Mouse (Mus musculus): ENCODE results near the gene Gm10277. TPM values are rescaled to one million over a fixed set of nuclear protein-coding genes. Genes with fewer than 3 reads are reported as not detected.

Gene Gm10277
- polyA plus RNA-seq, 1 experiment from 2014 or later: 0.84 TPM

DNA sequence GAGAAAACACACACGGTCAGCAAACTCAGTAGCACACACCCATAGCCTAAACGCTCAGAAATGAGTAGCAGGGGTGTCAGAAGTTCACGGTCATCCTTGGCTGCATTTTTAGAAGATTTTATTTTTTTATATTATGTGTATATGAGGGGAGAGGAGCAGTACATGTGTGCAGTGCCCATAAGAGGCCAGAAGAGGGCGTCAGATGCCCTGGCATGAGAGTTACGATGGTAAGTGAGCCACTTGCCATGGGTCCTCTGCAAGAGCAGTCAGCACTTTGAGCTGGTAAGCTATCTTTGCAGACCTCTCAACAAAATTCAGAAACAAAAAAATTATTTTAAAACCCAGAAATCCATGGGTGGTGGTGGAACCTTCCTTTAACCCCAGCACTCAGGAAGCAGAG is 40.6 kb upstream of the Gm10277 start:
- no peak for ATAC-seq (ENCODE audit: insufficient number of reproducible peaks, insufficient read depth, low FRiP score, low read depth)
- H3K4me2 ChIP-seq (ENCODE audit: low read length): no peak overlapping the region

DNA sequence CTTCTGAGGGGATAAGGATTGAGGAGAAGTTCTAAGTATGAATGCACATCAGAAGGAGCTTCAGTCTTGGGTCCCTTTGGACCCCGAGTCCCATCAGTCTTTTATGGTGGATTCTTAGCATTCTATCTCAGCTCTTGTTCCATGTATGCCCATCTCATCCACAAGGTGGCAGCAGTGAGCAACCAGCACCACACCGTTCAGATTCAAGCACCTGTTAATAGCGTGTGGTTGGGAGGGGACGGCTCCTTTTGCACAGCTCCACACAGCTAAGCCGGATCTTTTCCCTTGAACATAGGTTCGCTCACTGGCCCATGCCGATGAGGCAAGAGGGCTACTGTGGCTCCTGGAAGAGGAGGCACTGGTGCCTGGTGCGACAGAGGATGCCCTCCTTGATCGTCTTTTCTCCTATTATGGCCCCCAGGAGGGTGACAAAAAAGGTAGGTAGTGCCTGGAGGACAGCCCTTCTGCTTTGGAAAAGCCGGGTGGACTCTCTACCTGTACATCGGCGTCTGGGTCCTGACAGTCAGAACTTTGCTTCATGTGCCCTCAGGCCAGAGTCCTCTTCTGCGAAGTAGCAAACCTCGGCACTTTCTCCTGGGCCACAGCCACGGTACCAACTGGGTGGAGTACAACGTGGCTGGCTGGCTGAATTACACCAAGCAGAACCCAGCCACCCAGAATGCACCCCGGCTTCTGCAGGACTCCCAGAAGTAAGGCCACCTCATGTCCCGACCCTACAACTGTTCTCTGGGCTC is 39.9 kb upstream of the Gm10277 start:
- no peaks in the 10 kb centered on the region for H3K27me3 ChIP-seq (ENCODE audit: control insufficient read depth, insufficient read depth, low read length)
- no peak overlapping the region for H3K4me3 ChIP-seq (ENCODE audit: control insufficient read depth in 1 of 2, insufficient read depth in 1 of 2, low read depth in 1 of 2, low read length in 2 of 2)
- peaks cover 98% of the 10 kb centered on the region for H3K36me3 ChIP-seq (ENCODE audit: control insufficient read depth, insufficient read depth, low read length)
- H3K27ac ChIP-seq (replicated peaks in 1 of 2; ENCODE audit: control insufficient read depth in 1 of 2, insufficient read depth in 1 of 2, low read depth in 2 of 2, low read length in 2 of 2): no peak overlapping the region
- 57% methylated on average over 18 of the region's 18 CpGs for WGBS
- H3K9me3 ChIP-seq (ENCODE audit: control insufficient read depth, low read length): no peaks in the 10 kb centered on the region
- no peak overlapping the region for H3K4me2 ChIP-seq (ENCODE audit: low read length)
- H3K4me1 ChIP-seq (ENCODE audit: control insufficient read depth in 2 of 2, insufficient read depth in 2 of 2, low read length in 2 of 2): peaks cover 0 to 11% of the 10 kb centered on the region in 2 experiments; a peak in 2 of 4 replicates
- ATAC-seq (ENCODE audit: insufficient number of reproducible peaks, insufficient read depth, low FRiP score, low read depth): no peak
- H3K9ac ChIP-seq (ENCODE audit: low read length): no peak overlapping the region

More for the DNA sequence above, 40.6 kb upstream of the Gm10277 start:
- Histone ChIP-seq H3K36me3 (ENCODE audit: control insufficient read depth, insufficient read depth, low read length) (peaks cover 98% of the 10 kb centered on the region), H3K9me3 (ENCODE audit: control insufficient read depth, low read length) (no peaks in the 10 kb centered on the region), H3K27me3 (ENCODE audit: control insufficient read depth, insufficient read depth, low read length) (no peaks in the 10 kb centered on the region), H3K27ac (replicated peaks in 1 of 2; ENCODE audit: control insufficient read depth in 1 of 2, insufficient read depth in 1 of 2, low read depth in 2 of 2, low read length in 2 of 2) (no peak overlapping the region), H3K9ac (ENCODE audit: low read length) (no peak overlapping the region), H3K4me3 (ENCODE audit: control insufficient read depth in 1 of 2, insufficient read depth in 1 of 2, low read depth in 1 of 2, low read length in 2 of 2) (no peak overlapping the region), H3K4me1 (ENCODE audit: control insufficient read depth in 2 of 2, insufficient read depth in 2 of 2, low read length in 2 of 2) (peaks cover 0 to 11% of the 10 kb centered on the region in 2 experiments; a peak in 2 of 4 replicates)
- 86% methylated on average over 5 of the region's 5 CpGs for WGBS

- H3K27ac ChIP-seq (replicated peaks in 1 of 2; ENCODE audit: control insufficient read depth in 1 of 2, insufficient read depth in 1 of 2, low read depth in 2 of 2, low read length in 2 of 2): peak overlapping the region in 1 of 2 experiments; percentile 48; a peak in 2 of 4 replicates
- H3K36me3 ChIP-seq (ENCODE audit: control insufficient read depth, insufficient read depth, low read length): peaks cover 98% of the 10 kb centered on the region
- no peak for ATAC-seq (ENCODE audit: insufficient number of reproducible peaks, insufficient read depth, low FRiP score, low read depth)
- H3K9me3 ChIP-seq (ENCODE audit: control insufficient read depth, low read length): no peaks in the 10 kb centered on the region
- WGBS: 42% methylated on average over 3 of the region's 3 CpGs
- no peak overlapping the region for H3K4me3 ChIP-seq (ENCODE audit: control insufficient read depth in 1 of 2, insufficient read depth in 1 of 2, low read depth in 1 of 2, low read length in 2 of 2)
- H3K4me2 ChIP-seq (ENCODE audit: low read length): no peak overlapping the region
- H3K9ac ChIP-seq (ENCODE audit: low read length): no peak overlapping the region
- no peaks in the 10 kb centered on the region for H3K27me3 ChIP-seq (ENCODE audit: control insufficient read depth, insufficient read depth, low read length)
- H3K4me1 ChIP-seq (ENCODE audit: control insufficient read depth in 2 of 2, insufficient read depth in 2 of 2, low read length in 2 of 2): peaks cover 0 to 11% of the 10 kb centered on the region in 2 experiments; a peak in 2 of 4 replicates
These were observed 38.8 kb upstream of the Gm10277 start for GRCm38 (mm10) chr11:77826311-77826710.

GRCm38 (mm10) chr11:77825853-77826252 is 38.3 kb upstream of the Gm10277 start:
- Histone ChIP-seq H3K9me3 (ENCODE audit: control insufficient read depth, low read length) (no peaks in the 10 kb centered on the region), H3K27ac (replicated peaks in 1 of 2; ENCODE audit: control insufficient read depth in 1 of 2, insufficient read depth in 1 of 2, low read depth in 2 of 2, low read length in 2 of 2) (peak overlapping the region in 1 of 2 experiments; percentile 48; a peak in 2 of 4 replicates), H3K4me3 (ENCODE audit: control insufficient read depth in 1 of 2, insufficient read depth in 1 of 2, low read depth in 1 of 2, low read length in 2 of 2) (no peak overlapping the region), H3K36me3 (ENCODE audit: control insufficient read depth, insufficient read depth, low read length) (peaks cover 98% of the 10 kb centered on the region), H3K9ac (ENCODE audit: low read length) (no peak overlapping the region), H3K4me2 (ENCODE audit: low read length) (no peak overlapping the region), H3K4me1 (ENCODE audit: control insufficient read depth in 2 of 2, insufficient read depth in 2 of 2, low read length in 2 of 2) (peaks cover 0 to 11% of the 10 kb centered on the region in 2 experiments; a peak in 2 of 4 replicates), H3K27me3 (ENCODE audit: control insufficient read depth, insufficient read depth, low read length) (no peaks in the 10 kb centered on the region)
- ATAC-seq (ENCODE audit: insufficient number of reproducible peaks, insufficient read depth, low FRiP score, low read depth): no peak
- 7% methylated on average over 5 of the region's 5 CpGs for WGBS

DNA sequence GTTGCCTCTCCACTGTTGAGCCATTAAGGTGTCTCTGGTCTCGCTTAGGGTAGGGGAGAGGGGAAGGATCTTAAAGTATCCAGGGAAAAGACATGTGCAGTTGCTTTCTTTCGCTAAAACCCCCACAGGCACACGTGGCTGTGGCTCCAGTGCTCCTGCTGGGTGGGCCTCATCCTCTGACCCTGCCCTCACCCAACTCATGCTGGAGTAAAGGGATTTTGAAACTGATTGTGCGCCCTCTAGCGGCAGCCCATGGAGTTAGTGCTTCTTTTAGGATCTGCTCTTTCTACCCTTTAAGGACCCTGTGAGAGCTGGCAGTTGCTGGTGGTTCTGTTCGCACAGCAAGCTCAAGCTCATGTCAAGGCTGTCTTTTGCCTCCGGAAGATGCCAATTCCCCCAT is 35.2 kb upstream of the Gm10277 start:
- ATAC-seq (ENCODE audit: insufficient number of reproducible peaks, insufficient read depth, low FRiP score, low read depth): no peak
- WGBS: 20% methylated on average over 7 of the region's 7 CpGs
- Histone ChIP-seq H3K4me2 (ENCODE audit: low read length) (no peak overlapping the region), H3K9me3 (ENCODE audit: control insufficient read depth, low read length) (no peaks in the 10 kb centered on the region), H3K27me3 (ENCODE audit: control insufficient read depth, insufficient read depth, low read length) (no peaks in the 10 kb centered on the region), H3K36me3 (ENCODE audit: control insufficient read depth, insufficient read depth, low read length) (peaks cover 98% of the 10 kb centered on the region), H3K4me3 (ENCODE audit: control insufficient read depth in 1 of 2, insufficient read depth in 1 of 2, low read depth in 1 of 2, low read length in 2 of 2) (no peak overlapping the region), H3K9ac (ENCODE audit: low read length) (no peak overlapping the region), H3K4me1 (ENCODE audit: control insufficient read depth in 2 of 2, insufficient read depth in 2 of 2, low read length in 2 of 2) (peaks cover 0 to 11% of the 10 kb centered on the region in 2 experiments; a peak in 2 of 4 replicates), H3K27ac (replicated peaks in 1 of 2; ENCODE audit: control insufficient read depth in 1 of 2, insufficient read depth in 1 of 2, low read depth in 2 of 2, low read length in 2 of 2) (no peak overlapping the region)

DNA sequence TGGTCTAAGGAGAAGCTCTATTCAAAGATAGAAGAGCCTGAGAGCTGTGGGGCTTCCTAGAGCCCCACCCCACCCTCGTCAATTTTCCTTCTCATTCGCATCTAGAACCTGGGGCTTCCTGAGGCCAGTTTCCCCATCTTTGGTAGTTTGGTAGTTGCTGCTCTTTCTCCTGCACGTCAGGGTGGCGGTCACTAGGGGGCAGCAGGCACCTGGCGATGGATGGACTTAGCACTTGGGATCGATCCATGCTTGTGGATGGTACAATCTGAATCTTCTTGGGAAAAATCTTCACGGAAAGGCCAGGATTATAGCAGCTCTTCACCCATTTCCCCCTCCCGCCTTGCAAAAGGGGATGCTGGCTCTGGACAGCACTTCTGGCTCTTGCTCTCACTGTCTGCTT is 34.1 kb upstream of the Gm10277 start:
- Histone ChIP-seq H3K4me2 (ENCODE audit: low read length) (no peak overlapping the region), H3K4me3 (ENCODE audit: control insufficient read depth in 1 of 2, insufficient read depth in 1 of 2, low read depth in 1 of 2, low read length in 2 of 2) (no peak overlapping the region), H3K4me1 (ENCODE audit: control insufficient read depth in 2 of 2, insufficient read depth in 2 of 2, low read length in 2 of 2) (peaks cover 0 to 14% of the 10 kb centered on the region in 2 experiments; a peak in 2 of 4 replicates), H3K36me3 (ENCODE audit: control insufficient read depth, insufficient read depth, low read length) (peaks cover 99% of the 10 kb centered on the region), H3K9me3 (ENCODE audit: control insufficient read depth, low read length) (no peaks in the 10 kb centered on the region), H3K27me3 (ENCODE audit: control insufficient read depth, insufficient read depth, low read length) (no peaks in the 10 kb centered on the region), H3K9ac (ENCODE audit: low read length) (no peak overlapping the region), H3K27ac (replicated peaks in 1 of 2; ENCODE audit: control insufficient read depth in 1 of 2, insufficient read depth in 1 of 2, low read depth in 2 of 2, low read length in 2 of 2) (no peak overlapping the region)
- WGBS: 32% methylated on average over 8 of the region's 8 CpGs
- ATAC-seq (ENCODE audit: insufficient number of reproducible peaks, insufficient read depth, low FRiP score, low read depth): no peak

GRCm38 (mm10) chr11:77816003-77816402 is 28.5 kb upstream of the Gm10277 start:
- Histone ChIP-seq H3K9ac (ENCODE audit: low read length) (no peak overlapping the region), H3K9me3 (ENCODE audit: control insufficient read depth, low read length) (no peaks in the 10 kb centered on the region), H3K4me3 (ENCODE audit: control insufficient read depth in 1 of 2, insufficient read depth in 1 of 2, low read depth in 1 of 2, low read length in 2 of 2) (no peak overlapping the region), H3K4me1 (ENCODE audit: control insufficient read depth in 2 of 2, insufficient read depth in 2 of 2, low read length in 2 of 2) (peaks cover 0 to 8% of the 10 kb centered on the region in 2 experiments; a peak in 3 of 4 replicates), H3K36me3 (ENCODE audit: control insufficient read depth, insufficient read depth, low read length) (peaks cover 98% of the 10 kb centered on the region), H3K27ac (replicated peaks in 1 of 2; ENCODE audit: control insufficient read depth in 1 of 2, insufficient read depth in 1 of 2, low read depth in 2 of 2, low read length in 2 of 2) (no peak overlapping the region), H3K27me3 (ENCODE audit: control insufficient read depth, insufficient read depth, low read length) (no peaks in the 10 kb centered on the region), H3K4me2 (ENCODE audit: low read length) (no peak overlapping the region)
- WGBS: 26% methylated on average over 3 of the region's 3 CpGs
- ATAC-seq (ENCODE audit: insufficient number of reproducible peaks, insufficient read depth, low FRiP score, low read depth): no peak
